Mouse (Mus musculus) c-Kit-positive CD71-positive TER-119-negative erythroid progenitor cells, embryonic 14.5 days (primary cell): ENCODE data around the gene Nup155.

Source experiments
- DNase-seq: peaks from one replicate; pipeline ENCODE4 v3.0.0-alpha.2; 2013; ENCODE audit warnings: low read depth

The Nup155 gene

DNA sequence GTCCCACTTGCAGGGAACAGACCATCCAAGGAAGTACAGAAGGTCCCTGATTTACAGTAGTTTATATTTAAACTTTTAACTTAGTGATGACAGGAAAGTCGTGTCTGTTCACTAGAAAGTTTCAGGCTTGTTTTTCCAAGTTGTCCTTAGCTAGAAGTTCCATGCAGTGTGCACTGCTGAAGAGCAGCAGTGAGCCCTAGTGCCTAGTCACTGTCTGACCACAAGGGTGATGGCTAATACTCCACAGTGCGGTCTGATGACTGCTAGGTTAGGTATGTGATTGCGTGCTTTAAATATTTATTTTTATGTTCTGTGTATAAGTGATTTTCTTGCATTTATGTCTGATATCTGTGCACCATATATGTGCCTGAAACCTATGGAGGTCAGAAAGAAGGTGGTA lies 81.4 kb downstream of the Nup155 start:
- no peak for DNase-seq

DNA sequence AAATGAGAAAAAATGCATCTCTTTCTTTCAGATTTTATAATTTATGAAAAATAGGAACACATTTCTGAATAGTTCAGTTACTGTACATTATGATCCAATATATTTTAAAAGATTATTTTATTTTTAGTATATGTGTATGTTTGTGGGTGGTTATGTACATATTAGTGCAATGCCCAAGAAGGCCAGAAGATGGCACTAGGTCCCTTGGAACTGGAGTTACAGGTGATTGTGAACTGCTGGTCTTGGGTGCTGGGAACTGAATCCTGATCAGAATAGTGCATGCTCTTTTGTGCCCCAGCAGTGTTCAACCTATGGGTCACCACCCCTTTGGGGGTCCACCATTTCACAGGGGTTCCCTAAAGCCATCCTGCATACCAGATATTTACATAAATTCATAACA lies 91.2 kb downstream of the Nup155 start:
- DNase-seq: peak; percentile 14

DNA sequence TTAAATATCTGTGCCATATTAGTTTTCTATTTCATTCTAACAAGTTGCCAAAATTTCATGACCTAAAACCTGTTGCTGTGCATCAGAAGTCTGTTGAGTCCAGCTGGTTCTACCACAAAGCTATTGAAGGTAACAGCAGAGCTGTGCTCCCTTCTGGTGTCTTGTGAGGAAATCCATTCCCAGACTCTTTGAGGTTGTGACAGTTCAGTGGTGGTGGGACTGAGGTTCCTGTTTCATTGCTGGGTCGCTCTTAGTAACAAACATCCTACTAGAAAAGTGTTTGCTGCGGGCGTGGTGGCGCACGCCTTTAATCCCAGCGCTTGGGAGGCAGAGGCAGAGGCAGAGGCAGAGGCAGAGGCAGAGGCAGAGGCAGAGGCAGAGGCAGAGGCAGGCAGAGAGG lies 99.3 kb downstream of the Nup155 start:
- no peak for DNase-seq
